Mouse (Mus musculus) thymus, adult 2 months (tissue): Measurements from ENCODE around the gene Cobll1. TPM values are rescaled to one million over a fixed set of nuclear protein-coding genes. Genes with fewer than 3 reads are reported as not detected.

Experiments
- DNase-seq: peaks from one replicate; pipeline ENCODE4 v3.0.0; 2021
- H3K27ac ChIP-seq: fragments of 200-500 bp; 2 replicates; pipeline ENCODE4 v1.5.1; 2012; ENCODE audit warnings: low read length, control low read depth; ENCODE audit not compliant: control insufficient read depth, insufficient read depth
- H3K27me3 ChIP-seq: fragments of 200-500 bp; 2 replicates; pipeline ENCODE4 v1.6.1; 2012; ENCODE audit warnings: mild to moderate bottlenecking, low read length, moderate library complexity, mixed read lengths; ENCODE audit not compliant: control insufficient read depth, insufficient read depth
- H3K36me3 ChIP-seq: fragments of 200-500 bp; 2 replicates; pipeline ENCODE4 v1.6.1; 2012; ENCODE audit warnings: mild to moderate bottlenecking, low read length, moderate library complexity; ENCODE audit not compliant: control insufficient read depth, insufficient read depth
- H3K4me1 ChIP-seq: fragments of 200-500 bp; replicated peaks from 2 replicates; pipeline ENCODE4 v1.6.1; 2012; ENCODE audit warnings: low read length; ENCODE audit not compliant: control insufficient read depth, insufficient read depth
- H3K4me3 ChIP-seq: fragments of 200-500 bp; 2 replicates; pipeline ENCODE4 v1.5.1; 2012; ENCODE audit warnings: mild to moderate bottlenecking, low read length, control low read depth, moderate library complexity; ENCODE audit not compliant: control insufficient read depth, insufficient read depth
- CTCF ChIP-seq: fragments of 200-500 bp; IDR thresholded peaks from 2 replicates; pipeline ENCODE4 v1.5.1; 2012; ENCODE audit warnings: mild to moderate bottlenecking, control low read depth, low read length, moderate library complexity, borderline replicate concordance; ENCODE audit not compliant: control insufficient read depth, poor library complexity, insufficient read depth; ENCODE audit errors: extremely low read depth
- POLR2A ChIP-seq: fragments of 200-500 bp; IDR thresholded peaks from 2 replicates; pipeline ENCODE4 v1.6.1; 2012; ENCODE audit warnings: mild to moderate bottlenecking, low read length, control low read depth, moderate library complexity; ENCODE audit not compliant: control insufficient read depth, poor library complexity, insufficient read depth; ENCODE audit errors: extremely low read depth
- WGBS: fragments of 180-500 bp; shearing (Covaris S2); methylation state at CpG from one replicate; pipeline ENCODE4 v1.1.7; 2018; 5-methylcytosine and 5-hydroxymethylcytosine counted together
- polyA plus RNA-seq: library from polyadenylated mRNA; depleted of rRNA; stranded (reverse); fragments of >200 nt; gene quantifications from 2 replicates; pipeline ENCODE4 v1.2.3, GENCODE M21; 2012

The Cobll1 gene
- polyA plus RNA-seq, 1 experiment, result 3.5 TPM

GRCm38 (mm10) chr2:65123702-65124101 lies 115.5 kb downstream of the Cobll1 start:
- WGBS, result 97% methylated on average over 3 of the region's 3 CpGs
- TF ChIP-seq POLR2A (no peak), CTCF (no peak)
- no peaks in the 10 kb centered on the region for H3K4me1 ChIP-seq
- H3K27ac ChIP-seq, result no peak overlapping the region
- H3K36me3 ChIP-seq, result no peaks in the 10 kb centered on the region
- no peaks in the 10 kb centered on the region for H3K27me3 ChIP-seq
- no peak overlapping the region for H3K4me3 ChIP-seq
- DNase-seq, result no peak

- WGBS, result 31% methylated on average over 1 of the region's 1 CpGs
- Histone ChIP-seq H3K4me3 (no peak overlapping the region), H3K4me1 (no peaks in the 10 kb centered on the region), H3K36me3 (no peaks in the 10 kb centered on the region), H3K27ac (no peak overlapping the region), H3K27me3 (no peaks in the 10 kb centered on the region)
- peak; percentile 12 for DNase-seq
- TF ChIP-seq POLR2A (no peak), CTCF (no peak)
Measured at GRCm38 (mm10) chr2:65121435-65121834, 117.8 kb downstream of the Cobll1 start.

GRCm38 (mm10) chr2:65121012-65121411 lies 118.2 kb downstream of the Cobll1 start:
- no peak for DNase-seq
- no peaks in the 10 kb centered on the region for H3K27me3 ChIP-seq
- TF ChIP-seq POLR2A, result no peak
- no peak for TF ChIP-seq CTCF
- no peaks in the 10 kb centered on the region for H3K4me1 ChIP-seq
- no peak overlapping the region for H3K27ac ChIP-seq
- no peak overlapping the region for H3K4me3 ChIP-seq
- 92% methylated on average over 3 of the region's 3 CpGs for WGBS
- H3K36me3 ChIP-seq, result no peaks in the 10 kb centered on the region

GRCm38 (mm10) chr2:65120112-65120511 lies 119.1 kb downstream of the Cobll1 start:
- H3K27ac ChIP-seq, result no peak overlapping the region
- WGBS, result 64% methylated on average over 2 of the region's 2 CpGs
- TF ChIP-seq POLR2A, result no peak
- TF ChIP-seq CTCF, result no peak

GRCm38 (mm10) chr2:65119667-65120066 lies 119.5 kb downstream of the Cobll1 start:
- H3K36me3 ChIP-seq, result no peaks in the 10 kb centered on the region
- H3K27ac ChIP-seq, result no peak overlapping the region

More at GRCm38 (mm10) chr2:65120112-65120511, 119.1 kb downstream of the Cobll1 start:
- no peak for DNase-seq
- H3K4me1 ChIP-seq, result no peaks in the 10 kb centered on the region
- H3K27me3 ChIP-seq, result no peaks in the 10 kb centered on the region
- no peak overlapping the region for H3K4me3 ChIP-seq
- H3K36me3 ChIP-seq, result no peaks in the 10 kb centered on the region

GRCm38 (mm10) chr2:65119076-65119475 lies 120.1 kb downstream of the Cobll1 start:
- DNase-seq, result no peak
- no peak overlapping the region for H3K27ac ChIP-seq
- no peaks in the 10 kb centered on the region for H3K36me3 ChIP-seq
- 90% methylated on average over 2 of the region's 2 CpGs for WGBS
- H3K4me3 ChIP-seq, result no peak overlapping the region
- no peaks in the 10 kb centered on the region for H3K27me3 ChIP-seq
- no peaks in the 10 kb centered on the region for H3K4me1 ChIP-seq
- TF ChIP-seq POLR2A, result no peak
- TF ChIP-seq CTCF, result no peak

More at GRCm38 (mm10) chr2:65119667-65120066, 119.5 kb downstream of the Cobll1 start:
- 91% methylated on average over 8 of the region's 8 CpGs for WGBS
- TF ChIP-seq CTCF (no peak), POLR2A (no peak)
- H3K4me3 ChIP-seq, result no peak overlapping the region
- DNase-seq, result no peak
- H3K4me1 ChIP-seq, result no peaks in the 10 kb centered on the region
- H3K27me3 ChIP-seq, result no peaks in the 10 kb centered on the region

GRCm38 (mm10) chr2:65117859-65118258 lies 121.3 kb downstream of the Cobll1 start:
- Histone ChIP-seq H3K4me1 (no peaks in the 10 kb centered on the region), H3K27me3 (no peaks in the 10 kb centered on the region), H3K4me3 (no peak overlapping the region), H3K27ac (no peak overlapping the region), H3K36me3 (no peaks in the 10 kb centered on the region)
- WGBS, result 95% methylated on average over 2 of the region's 2 CpGs
- TF ChIP-seq CTCF, result no peak
- no peak for TF ChIP-seq POLR2A
- DNase-seq, result no peak
